Mouse (Mus musculus) hindbrain, postnatal 0 days (tissue): ENCODE measurements at regions not wholly inside any gene's neighbourhood (a gene's known extent, or its start where the extent isn't known, plus 50 kb on each side); places are given as distances from the start of the nearest gene placed in this dataset.
"Not testable (repeated sequence)": the region's sequence is repeated elsewhere in the genome, so short reads cannot be mapped to it uniquely, and the experiment has no call there.

Experiments
- ATAC-seq: fragments of 200-750 bp; cut with Nextera tagmentation; 2 replicates; pipeline ENCODE4 v1.8.0; 2017; ENCODE audit warnings: mild to moderate bottlenecking, moderate TSS enrichment, moderate library complexity
- DNase-seq: peaks from one replicate; pipeline ENCODE4 v3.0.0-alpha.2; 2015; ENCODE audit warnings: low spot score
- H3K27ac ChIP-seq: fragments of 300-500 bp; sonication (generic); 2 replicates; pipeline ENCODE4 v1.5.1; 2014; ENCODE audit warnings: mild to moderate bottlenecking
- H3K27me3 ChIP-seq: fragments of 300-500 bp; sonication (generic); 2 replicates; pipeline ENCODE4 v1.6.1; 2014; ENCODE audit warnings: low read length, mixed read lengths; ENCODE audit not compliant: insufficient read depth
- H3K36me3 ChIP-seq: fragments of 300-500 bp; sonication (generic); 2 replicates; pipeline ENCODE4 v1.6.1; 2014; ENCODE audit warnings: low read length, mixed read lengths; ENCODE audit not compliant: insufficient read depth
- H3K4me1 ChIP-seq: fragments of 300-500 bp; sonication (generic); 2 replicates; pipeline ENCODE4 v1.6.1; 2014; ENCODE audit warnings: antibody characterized with exemption, low read length, mixed read lengths; ENCODE audit not compliant: insufficient read depth
- H3K4me2 ChIP-seq: fragments of 300-500 bp; sonication (generic); 2 replicates; pipeline ENCODE4 v1.6.1; 2014; ENCODE audit warnings: low read depth, mild to moderate bottlenecking, low read length, moderate library complexity, mixed read lengths
- H3K4me3 ChIP-seq: fragments of 300-500 bp; sonication (generic); 2 replicates; pipeline ENCODE4 v1.5.1; 2014; ENCODE audit warnings: low read length
- H3K9ac ChIP-seq: fragments of 300-500 bp; sonication (generic); replicated peaks from 2 replicates; pipeline ENCODE4 v1.6.1; 2014; ENCODE audit warnings: mild to moderate bottlenecking, low read length, moderate library complexity, mixed read lengths
- H3K9me3 ChIP-seq: fragments of 300-500 bp; sonication (generic); 2 replicates; pipeline ENCODE4 v1.6.1; 2016; ENCODE audit warnings: low read length, mixed read lengths
- CTCF ChIP-seq: IDR thresholded peaks from 2 replicates; pipeline ENCODE4 v1.5.1; 2016; ENCODE audit warnings: antibody characterized with exemption, control low read depth, low read depth
- WGBS: fragments of 180-500 bp; shearing (Covaris S2); extraction: QIAGEN DNeasy Blood & Tissue Kit; methylation state at CpG from one replicate; pipeline ENCODE4 v1.1.7; 2014; 5-methylcytosine and 5-hydroxymethylcytosine counted together

DNA sequence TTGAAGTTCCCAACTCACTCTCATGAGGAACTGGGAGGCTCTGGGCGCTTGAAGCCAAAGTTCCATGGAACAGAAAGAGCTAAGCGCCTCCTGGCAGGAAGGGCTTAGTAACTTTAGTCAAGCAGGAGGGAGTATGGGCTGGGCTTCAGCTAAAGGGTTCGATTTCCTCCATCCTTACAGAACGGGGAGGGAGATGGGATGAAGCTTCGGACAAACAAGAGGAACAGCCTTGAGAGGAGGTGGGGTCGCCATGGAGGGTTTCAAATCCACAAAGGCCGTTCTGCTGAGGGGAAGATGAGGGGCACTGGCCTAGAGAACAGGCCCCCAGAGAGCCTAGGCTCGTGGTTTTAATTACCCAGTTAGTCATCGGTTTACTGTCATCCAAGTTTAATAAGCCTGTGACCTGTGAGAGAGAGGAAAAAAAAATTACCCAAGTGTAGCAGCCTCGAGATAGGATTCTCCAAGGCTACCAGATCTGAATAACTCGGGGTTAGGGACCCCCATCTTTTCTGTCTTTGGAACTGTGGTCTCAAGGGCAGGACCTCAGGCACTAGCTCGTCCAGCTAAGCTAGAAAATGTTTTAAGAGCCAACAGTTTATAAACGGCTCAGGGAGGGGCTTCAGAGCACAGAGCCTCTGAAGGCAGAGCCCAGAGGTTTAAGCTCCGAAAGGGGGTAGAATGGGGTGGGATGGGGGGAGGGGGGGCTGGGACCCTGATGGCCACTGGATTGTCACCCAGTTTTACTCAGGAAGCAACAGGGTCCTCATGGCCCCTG is 102.1 kb upstream of the Gm9887 start:
- 36% methylated on average over 14 of the region's 14 CpGs for WGBS
- no peak; the same call in 1 of the 2 replicates for ATAC-seq
- no peaks in the 10 kb centered on the region for H3K27me3 ChIP-seq

DNA sequence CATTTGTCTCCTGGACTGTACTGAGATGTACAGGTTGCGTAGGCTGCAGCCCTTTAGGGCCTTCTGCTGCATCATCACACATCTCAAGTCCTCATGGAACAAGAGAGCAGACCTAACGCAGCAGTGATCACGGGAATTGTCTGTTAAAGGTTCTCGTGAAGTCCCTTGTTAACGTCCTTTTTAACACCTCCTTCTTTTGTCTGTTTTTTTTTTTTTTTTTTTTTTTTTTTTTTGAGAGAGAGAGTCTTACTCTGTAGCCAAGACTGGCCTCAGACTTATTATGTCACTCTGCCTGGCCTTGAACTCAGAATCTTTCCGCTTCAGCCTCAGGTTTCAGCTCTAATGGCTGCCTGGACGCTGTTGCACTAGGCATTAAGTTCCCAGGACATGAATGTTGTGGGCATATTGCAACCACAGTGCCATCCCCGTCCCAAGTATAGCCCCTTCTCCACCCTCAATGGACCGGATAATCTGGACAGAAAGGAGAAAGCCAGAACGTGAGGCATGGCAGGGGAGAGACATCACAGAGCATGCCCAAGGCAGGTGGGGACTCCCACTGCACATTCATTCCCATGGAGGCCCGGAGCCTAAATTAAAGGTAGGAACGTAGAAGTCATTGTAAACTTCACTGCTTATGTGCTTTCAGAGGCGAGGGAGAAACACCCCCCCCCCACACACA is 101.3 kb upstream of the Gm9887 start:
- no peak overlapping the region for H3K9ac ChIP-seq
- H3K4me2 ChIP-seq = no peak overlapping the region
- DNase-seq (no peak), ATAC-seq (no peak)
- H3K36me3 ChIP-seq = no peaks in the 10 kb centered on the region
- no peaks in the 10 kb centered on the region for H3K27me3 ChIP-seq
- H3K4me1 ChIP-seq = peaks cover 16% of the 10 kb centered on the region
- WGBS = 73% methylated on average over 13 of the region's 13 CpGs
- H3K27ac ChIP-seq = no peak overlapping the region
- H3K4me3 ChIP-seq = no peak overlapping the region
- TF ChIP-seq CTCF = no peak
- no peaks in the 10 kb centered on the region for H3K9me3 ChIP-seq

More for the DNA sequence above, 102.1 kb upstream of the Gm9887 start:
- Histone ChIP-seq H3K4me3 (no peak overlapping the region), H3K9ac (0 out of 2 replicates have a peak overlapping the region, but pooled peaks have one; percentile 17), H3K27ac (no peak overlapping the region), H3K4me2 (no peak overlapping the region), H3K9me3 (no peaks in the 10 kb centered on the region), H3K36me3 (no peaks in the 10 kb centered on the region), H3K4me1 (peaks cover 16% of the 10 kb centered on the region)
- TF ChIP-seq CTCF = no peak
- DNase-seq = no peak

DNA sequence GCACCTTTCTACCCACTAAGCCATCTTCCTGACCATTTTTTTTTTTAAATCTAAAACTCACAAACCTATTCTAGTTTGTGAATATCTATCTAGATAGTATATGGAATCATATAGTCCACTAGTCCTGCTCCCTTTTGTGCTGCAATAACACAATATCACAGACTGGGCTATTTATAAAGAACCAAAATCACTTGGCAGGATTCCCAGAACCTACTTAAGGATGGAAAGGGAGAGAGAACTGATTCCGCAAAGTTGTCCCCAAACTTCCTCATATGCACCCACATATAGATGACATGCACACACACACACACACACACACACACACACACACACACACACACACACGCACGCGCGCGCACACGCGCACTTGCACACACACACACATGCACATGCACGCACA is 100.7 kb upstream of the Gm9887 start:
- H3K4me2 ChIP-seq = no peak overlapping the region
- H3K27ac ChIP-seq = no peak overlapping the region
- H3K9ac ChIP-seq = no peak overlapping the region
- H3K27me3 ChIP-seq = no peaks in the 10 kb centered on the region
- TF ChIP-seq CTCF = no peak
- H3K9me3 ChIP-seq = no peaks in the 10 kb centered on the region
- no peak overlapping the region for H3K4me3 ChIP-seq
- ATAC-seq (no peak), DNase-seq (peak; percentile 64)
- peaks cover 16% of the 10 kb centered on the region for H3K4me1 ChIP-seq
- H3K36me3 ChIP-seq = no peaks in the 10 kb centered on the region
- WGBS = 92% methylated on average over 9 of the region's 9 CpGs

DNA sequence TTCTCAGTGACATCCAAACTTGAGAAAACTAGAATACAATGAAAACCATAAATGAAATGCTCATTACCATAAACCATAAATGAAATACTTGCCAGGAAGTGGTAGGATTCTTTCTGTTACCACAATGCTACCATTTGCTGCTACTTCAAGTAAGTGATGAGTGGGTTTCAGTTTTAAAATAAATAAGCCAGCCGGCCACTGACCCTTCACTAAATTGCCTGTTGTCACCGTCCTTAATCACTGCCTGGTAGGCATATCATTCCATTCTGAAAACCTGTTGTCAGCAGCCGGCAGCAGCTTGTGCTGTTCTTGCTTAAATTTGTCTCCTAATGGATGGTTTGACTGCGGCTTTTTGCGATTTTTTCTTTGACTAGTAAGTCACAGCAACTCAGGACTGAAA is 99.6 kb upstream of the Gm9887 start:
- 51% methylated on average over 5 of the region's 5 CpGs for WGBS
- Histone ChIP-seq H3K27me3 (no peaks in the 10 kb centered on the region), H3K36me3 (no peaks in the 10 kb centered on the region), H3K27ac (no peak overlapping the region), H3K9me3 (no peaks in the 10 kb centered on the region), H3K4me3 (no peak overlapping the region), H3K4me2 (no peak overlapping the region), H3K4me1 (peaks cover 13% of the 10 kb centered on the region), H3K9ac (no peak overlapping the region)
- ATAC-seq (no peak), DNase-seq (no peak)
- TF ChIP-seq CTCF = no peak

DNA sequence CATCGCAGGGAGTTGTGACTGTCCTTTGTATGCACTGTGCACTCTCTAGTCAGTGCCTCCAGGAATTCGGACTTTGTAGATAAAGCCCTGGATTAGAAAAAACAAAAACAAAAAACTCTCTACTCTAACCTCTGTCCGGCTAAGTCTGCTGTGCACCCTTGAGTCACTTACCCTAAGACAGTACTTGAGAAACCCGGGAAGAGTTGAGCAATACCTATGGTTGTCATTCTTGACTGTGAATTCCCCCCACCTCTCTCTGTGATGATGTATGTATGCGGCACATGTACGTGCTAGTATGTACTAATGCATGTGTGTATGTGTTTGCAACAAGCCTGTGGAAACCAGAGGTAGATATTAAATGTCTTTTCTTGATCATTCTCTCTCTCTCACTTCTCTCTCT is 96.7 kb upstream of the Gm9887 start:
- no peak overlapping the region for H3K4me2 ChIP-seq
- H3K9me3 ChIP-seq = no peaks in the 10 kb centered on the region
- DNase-seq = no peak
- H3K27me3 ChIP-seq = no peaks in the 10 kb centered on the region
- H3K4me1 ChIP-seq = no peaks in the 10 kb centered on the region
- no peak for TF ChIP-seq CTCF
- H3K9ac ChIP-seq = no peak overlapping the region
- H3K36me3 ChIP-seq = no peaks in the 10 kb centered on the region
- no peak overlapping the region for H3K27ac ChIP-seq
- H3K4me3 ChIP-seq = no peak overlapping the region
- WGBS = 88% methylated on average over 6 of the region's 6 CpGs
- no peak for ATAC-seq

DNA sequence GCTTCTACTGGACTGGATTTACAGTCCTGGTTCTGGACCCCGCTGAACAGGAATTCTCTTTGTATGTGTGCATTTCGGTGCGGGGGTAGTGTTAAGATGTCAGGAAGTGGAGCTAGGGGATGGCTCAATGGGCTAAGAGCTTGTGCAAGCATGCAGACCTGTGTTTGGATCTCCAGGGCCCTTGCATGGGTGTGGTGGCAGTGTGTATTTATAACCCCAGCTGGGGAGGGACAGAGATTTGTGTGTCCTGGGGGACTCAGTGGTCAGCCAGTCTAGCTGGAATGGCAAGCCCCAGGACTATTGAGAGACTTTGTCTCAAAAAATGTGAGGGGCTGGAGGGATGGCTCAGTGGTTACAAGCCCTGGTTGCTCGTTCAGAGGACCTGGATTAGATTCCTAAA is 95.1 kb upstream of the Gm9887 start:
- no peaks in the 10 kb centered on the region for H3K9me3 ChIP-seq
- H3K4me1 ChIP-seq = no peaks in the 10 kb centered on the region
- no peak overlapping the region for H3K9ac ChIP-seq
- no peaks in the 10 kb centered on the region for H3K36me3 ChIP-seq
- DNase-seq (no peak), ATAC-seq (no peak)
- H3K4me3 ChIP-seq = no peak overlapping the region
- TF ChIP-seq CTCF = no peak
- WGBS = 75% methylated on average over 4 of the region's 4 CpGs
- H3K27me3 ChIP-seq = no peaks in the 10 kb centered on the region
- H3K4me2 ChIP-seq = no peak overlapping the region
- no peak overlapping the region for H3K27ac ChIP-seq

DNA sequence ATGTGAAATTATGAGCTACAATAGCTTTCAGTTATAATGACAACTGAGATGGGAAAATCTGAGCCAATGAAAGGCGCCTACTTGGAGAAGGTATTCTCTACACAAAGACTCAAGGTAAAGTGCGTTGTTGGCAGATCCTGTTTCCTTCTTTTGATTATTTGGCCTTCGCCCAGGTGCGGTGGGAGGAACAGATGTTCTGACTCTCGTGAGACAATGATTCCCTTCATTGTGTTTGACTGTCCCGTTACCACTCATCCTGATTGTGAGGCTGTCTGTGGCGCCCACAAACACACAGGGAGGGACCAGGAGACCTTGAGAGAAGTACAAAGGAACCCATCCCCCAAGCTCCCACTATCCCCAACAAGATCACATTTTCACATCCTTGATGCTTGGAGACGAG is 92.6 kb upstream of the Gm9887 start:
- Histone ChIP-seq H3K27ac (no peak overlapping the region), H3K4me2 (no peak overlapping the region), H3K4me1 (peaks cover 5% of the 10 kb centered on the region; the same call in 1 of the 2 replicates), H3K36me3 (no peaks in the 10 kb centered on the region), H3K9me3 (no peaks in the 10 kb centered on the region), H3K4me3 (no peak overlapping the region), H3K9ac (no peak overlapping the region), H3K27me3 (no peaks in the 10 kb centered on the region)
- ATAC-seq (no peak), DNase-seq (no peak)
- whole genome bisulfite sequencing = 77% methylated on average over 8 of the region's 8 CpGs
- no peak for TF ChIP-seq CTCF

DNA sequence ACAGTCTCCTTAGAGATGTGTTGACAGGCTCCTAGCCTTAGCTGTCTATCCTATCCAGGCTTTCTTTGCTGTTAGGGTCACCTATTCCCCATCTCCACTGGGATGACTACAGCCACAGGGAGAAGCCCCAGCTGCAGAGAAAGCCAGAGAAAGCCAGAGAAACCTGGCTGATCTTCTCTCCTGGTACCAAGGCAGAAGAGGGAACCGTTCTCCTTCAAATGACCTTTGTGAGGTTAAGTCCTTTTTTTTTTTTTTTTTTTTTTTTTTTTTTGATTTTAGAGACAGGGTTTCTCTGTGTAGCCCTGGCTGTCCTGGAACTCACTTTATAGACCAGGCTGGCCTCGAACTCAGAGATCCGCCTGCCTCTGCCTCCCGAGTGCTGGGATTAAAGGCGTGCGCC is 91.1 kb upstream of the Gm9887 start:
- H3K27ac ChIP-seq, H3K4me2 ChIP-seq, H3K4me3 ChIP-seq, H3K9ac ChIP-seq, DNase-seq, H3K36me3 ChIP-seq, H3K27me3 ChIP-seq, H3K4me1 ChIP-seq, ATAC-seq, H3K9me3 ChIP-seq: not testable (repeated sequence)
- 93% methylated on average over 6 of the region's 6 CpGs for WGBS
